Mouse (Mus musculus) heart, adult 8-10 months (tissue): ENCODE measurements around the gene Tns4. TPM values are rescaled to one million over a fixed set of nuclear protein-coding genes. Genes with fewer than 3 reads are reported as not detected.

ENCODE experiments used
- DNase-seq: peaks from one replicate; pipeline ENCODE4 v3.0.0; 2022; ENCODE audit warnings: low spot score
- total RNA-seq, 4 experiments: library from RNA; stranded (reverse); gene quantifications; 2 replicates each; pipeline ENCODE4 v1.2.4; 2022

Gene Tns4
- total RNA-seq, 4 experiments from 2014 or later, result 0.06 to 0.43 (median 0.16) TPM

- no peak for DNase-seq
Observed at GRCm38 (mm10) chr11:99118420-99118819, 29.3 kb upstream of the Tns4 start.

- no peak for DNase-seq
Observed at GRCm38 (mm10) chr11:99117907-99118306, 28.8 kb upstream of the Tns4 start.

DNA sequence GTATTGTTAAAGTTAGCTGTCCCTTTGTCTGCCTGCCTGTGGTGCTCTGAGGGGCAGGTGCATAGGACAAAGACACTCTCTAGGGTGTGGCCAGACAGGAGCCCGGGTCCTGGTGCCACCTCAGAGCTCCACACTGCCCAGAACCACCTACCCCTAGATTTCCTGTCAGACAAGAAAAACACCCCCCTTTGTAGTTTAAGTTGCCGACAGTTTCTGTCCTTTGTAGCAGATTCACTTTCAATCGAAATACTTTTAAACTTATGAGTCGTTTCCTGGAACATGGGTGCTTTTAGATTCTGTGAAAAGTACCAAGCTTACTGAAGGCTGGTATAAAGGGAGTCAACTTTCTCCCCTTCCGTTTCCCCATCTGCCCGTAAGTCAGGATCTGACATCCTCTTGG lies 26.8 kb upstream of the Tns4 start:
- no peak for DNase-seq

DNA sequence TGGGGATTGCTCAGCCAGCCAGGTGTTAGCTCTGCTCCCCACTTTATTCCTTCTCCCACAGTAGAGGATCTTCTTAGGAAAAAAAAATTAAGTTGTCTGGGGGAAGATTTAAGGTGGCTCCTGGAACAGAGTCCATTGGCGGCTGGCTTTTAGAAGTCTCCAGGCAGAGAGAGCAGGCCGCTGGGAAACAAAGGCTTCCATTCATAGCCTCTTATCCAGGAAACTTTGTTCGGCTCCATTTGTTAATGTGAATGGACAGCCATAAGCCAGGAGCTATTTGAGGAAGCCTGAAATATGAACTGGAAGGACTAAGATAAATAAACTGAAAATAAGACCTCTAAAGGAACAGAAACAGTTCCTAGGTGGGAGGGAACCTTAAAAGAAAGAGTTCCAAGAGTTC lies 24.0 kb upstream of the Tns4 start:
- no peak for DNase-seq

GRCm38 (mm10) chr11:99112700-99113099 lies 23.6 kb upstream of the Tns4 start:
- DNase-seq, result no peak

DNA sequence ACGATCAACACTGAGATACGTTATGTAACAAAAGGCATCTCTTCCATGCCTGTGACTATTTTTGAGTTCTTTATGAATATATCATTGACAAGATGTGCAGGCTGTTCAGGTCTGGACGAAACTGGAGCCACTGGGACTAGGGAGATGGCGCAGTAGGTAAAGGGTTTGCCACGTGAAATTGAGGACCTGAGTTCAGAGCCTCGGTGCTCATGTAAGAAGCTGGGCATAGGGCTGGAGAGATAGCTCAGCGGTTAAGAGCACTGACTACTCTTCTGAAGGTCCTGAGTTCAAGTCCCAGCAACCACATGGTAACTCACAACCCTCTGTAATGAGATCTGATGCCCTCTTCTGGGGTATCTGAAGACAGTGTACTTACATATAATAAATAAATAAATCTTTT lies 22.5 kb upstream of the Tns4 start:
- DNase-seq, result no peak

- DNase-seq, result no peak
Observed at GRCm38 (mm10) chr11:99111155-99111554, 22.0 kb upstream of the Tns4 start.

DNA sequence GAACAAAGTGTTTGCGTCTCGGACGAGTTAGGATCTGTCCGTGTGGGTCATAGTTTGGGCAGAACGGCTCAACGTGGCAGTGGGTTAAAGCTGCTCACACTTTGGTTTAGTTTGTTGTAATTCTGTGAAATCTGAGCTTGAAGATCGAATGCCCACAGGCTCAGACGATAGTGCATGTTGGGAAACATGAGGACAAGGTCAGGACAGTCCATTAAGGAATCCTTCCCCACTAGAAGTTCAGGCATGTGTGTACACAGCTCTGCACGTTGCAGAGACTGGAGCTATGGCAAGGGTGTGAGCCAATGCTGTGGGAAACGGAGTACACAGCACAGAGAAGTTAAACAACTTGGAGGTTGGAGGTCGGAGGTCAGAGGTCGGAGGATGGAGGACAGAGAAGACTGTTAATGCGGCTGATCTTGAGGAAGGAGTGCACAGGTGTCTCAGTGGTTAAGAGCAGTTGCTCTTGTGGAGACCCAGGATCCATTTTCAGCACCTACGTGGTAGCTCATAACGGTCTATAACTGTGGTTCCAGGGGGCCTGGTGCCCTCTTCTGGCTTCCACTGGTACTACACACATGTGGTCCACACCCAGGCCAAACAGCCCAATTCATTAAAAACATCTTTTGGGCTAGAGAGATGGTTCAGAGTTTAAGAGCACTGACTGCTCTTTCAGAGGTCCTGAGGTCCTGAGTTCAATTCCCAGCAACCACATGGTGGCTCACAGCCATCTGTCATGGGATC lies 21.4 kb upstream of the Tns4 start:
- DNase-seq, result no peak

DNA sequence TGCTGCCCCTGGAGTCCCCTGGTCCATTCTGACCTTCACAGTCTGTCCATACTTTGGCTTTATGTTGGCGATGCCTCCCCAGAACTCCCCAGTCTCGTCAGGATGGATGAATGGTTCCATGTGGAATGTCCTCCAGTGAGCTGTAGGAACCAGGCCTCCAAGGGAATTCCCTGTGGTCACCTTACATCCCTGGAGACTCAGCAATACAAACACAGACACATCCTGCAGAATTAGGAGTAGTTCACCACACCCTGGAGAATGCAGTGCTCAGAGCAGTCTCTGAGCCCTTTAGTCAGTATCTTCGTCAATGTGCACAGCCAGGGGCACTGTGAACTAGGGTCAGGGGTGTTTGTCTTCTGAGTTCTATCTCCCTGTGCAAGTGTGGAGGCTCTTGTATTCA lies 19.2 kb upstream of the Tns4 start:
- DNase-seq, result no peak

- DNase-seq, result no peak
Observed at GRCm38 (mm10) chr11:99105981-99106726, 17.0 kb upstream of the Tns4 start.

- no peak for DNase-seq
Observed at GRCm38 (mm10) chr11:99104609-99105410, 15.7 kb upstream of the Tns4 start.

- no peak for DNase-seq
Observed at GRCm38 (mm10) chr11:99102575-99103270, 13.6 kb upstream of the Tns4 start.

DNA sequence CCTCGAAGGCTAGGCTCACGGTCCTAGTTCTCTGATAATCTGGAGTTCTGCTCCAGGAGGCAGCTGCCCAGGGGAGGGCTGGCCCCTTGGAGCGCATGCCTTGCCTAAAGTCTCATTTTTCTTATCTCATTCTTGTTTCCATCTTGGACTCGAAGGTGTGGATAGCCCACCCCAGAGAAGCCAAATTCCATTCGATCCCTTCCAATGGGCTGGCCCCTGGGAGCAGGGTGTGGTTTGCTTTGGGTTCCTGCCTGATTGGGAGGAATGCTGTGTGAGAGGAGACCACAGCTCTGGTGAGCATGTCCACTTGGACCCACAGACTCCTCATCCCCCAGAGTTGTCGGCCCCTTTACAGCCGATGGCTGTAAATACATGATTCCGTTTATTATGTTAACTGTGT lies 12.6 kb upstream of the Tns4 start:
- DNase-seq, result no peak

DNA sequence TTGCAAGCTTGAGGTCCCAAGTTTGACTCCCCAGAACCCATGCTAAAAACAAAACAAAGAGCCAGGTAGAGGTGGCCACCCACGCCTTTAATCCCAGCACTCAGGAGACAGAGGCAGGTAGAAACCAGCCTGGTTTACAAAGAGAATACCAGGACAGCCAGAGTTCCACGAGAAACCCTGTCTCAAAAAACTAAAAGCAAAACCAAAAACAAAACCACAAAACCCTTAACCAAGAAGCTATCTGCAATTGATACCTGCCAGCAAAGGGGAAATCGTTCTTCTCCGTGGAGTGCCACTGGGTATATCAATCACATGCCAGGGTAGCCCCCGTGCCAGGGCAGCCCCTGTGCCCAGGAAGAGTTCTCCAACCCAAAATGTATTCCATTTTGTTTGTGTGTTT lies 11.1 kb upstream of the Tns4 start:
- DNase-seq, result no peak

GRCm38 (mm10) chr11:99099516-99099915 lies 10.4 kb upstream of the Tns4 start:
- DNase-seq, result no peak

- DNase-seq, result no peak
Observed at GRCm38 (mm10) chr11:99098924-99099323, 9.8 kb upstream of the Tns4 start.

GRCm38 (mm10) chr11:99096996-99097774 lies 8.1 kb upstream of the Tns4 start:
- no peak for DNase-seq

DNA sequence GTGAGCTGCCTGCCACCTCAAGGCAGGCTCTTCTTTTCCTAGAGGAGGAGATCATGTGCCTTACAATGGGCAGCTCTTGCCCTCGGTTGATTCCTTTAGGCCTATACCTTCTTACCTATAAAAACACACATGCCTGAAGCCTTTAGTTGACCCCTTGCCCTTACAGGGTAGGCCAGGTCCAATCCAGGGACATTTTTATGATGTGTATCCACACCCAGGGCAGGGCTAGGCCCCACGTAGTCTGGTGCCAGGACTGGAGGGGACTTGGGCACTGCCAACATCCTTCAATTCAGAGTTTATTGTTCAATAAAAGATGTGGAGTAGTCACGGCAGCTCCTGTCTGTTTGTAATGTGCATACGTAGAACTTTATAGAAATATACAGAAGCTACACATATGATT lies 7.3 kb upstream of the Tns4 start:
- no peak for DNase-seq

DNA sequence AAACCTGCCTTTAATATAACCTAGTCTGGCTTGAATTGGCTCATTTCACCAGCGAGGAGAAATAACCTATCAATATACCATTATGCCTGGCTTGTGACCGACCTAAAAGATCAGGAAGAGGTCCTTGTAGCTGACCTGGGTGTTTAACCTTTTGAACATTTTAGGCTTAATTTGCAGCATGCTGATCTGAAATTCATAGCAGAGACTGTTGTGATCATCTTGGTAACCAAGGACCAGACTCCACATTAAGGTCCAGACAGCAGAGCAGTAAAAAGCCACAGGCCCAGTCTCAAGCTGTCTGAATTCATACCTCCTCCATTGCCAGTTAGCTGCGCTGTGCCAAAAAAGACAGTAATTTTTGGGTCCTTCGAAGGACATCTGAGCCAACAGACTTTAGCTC lies 6.7 kb upstream of the Tns4 start:
- no peak for DNase-seq

DNA sequence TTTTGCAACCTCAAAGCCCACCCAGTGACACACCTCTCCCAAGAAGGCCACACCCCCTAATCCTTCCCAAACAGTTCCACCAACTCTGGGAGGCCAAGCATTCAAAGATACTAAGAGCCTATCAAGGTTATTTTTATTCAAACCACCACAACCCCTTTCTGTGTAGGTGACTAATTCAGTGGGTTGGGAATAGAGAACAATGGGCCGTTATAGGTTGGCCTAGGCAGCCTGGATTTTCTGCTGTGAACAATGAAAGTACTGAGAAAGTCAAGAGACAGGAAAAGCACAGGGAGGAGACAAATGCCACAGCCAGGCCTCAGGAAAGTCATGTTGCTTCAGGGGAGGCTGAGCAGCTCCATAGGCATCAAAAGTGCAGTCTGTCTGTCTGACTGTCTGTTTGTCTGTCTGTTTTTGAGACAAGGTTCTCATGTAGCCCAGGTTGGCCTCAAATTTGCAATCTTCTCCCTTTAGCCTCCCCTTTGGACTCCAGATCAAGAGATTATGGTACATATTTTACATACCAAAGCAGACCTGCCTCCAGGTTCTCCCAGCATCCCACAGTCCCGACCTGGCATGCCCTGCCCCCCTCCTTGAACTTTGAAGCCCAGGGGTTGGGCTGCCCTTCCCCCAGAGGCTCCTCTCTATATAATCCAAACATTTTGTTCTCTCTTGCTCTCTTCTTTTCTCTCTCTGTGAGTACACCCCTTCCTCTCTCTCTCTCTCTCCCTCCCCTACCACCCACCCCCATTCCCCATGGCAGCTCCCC lies 6.0 kb upstream of the Tns4 start:
- no peak for DNase-seq
